Mouse (Mus musculus) mouse embryonic stem cell (cell line): ENCODE results near the gene Armh3.
"Not testable (repeated sequence)": the region's sequence is repeated elsewhere in the genome, so short reads cannot be mapped to it uniquely, and the experiment has no call there.

ENCODE experiments used
- in situ Hi-C, 2 experiments: fragments of 300-500 bp; cut with MboI; formaldehyde crosslinking; loops; 1 replicate in 1 of 2; 3 replicates in 1 of 2; pipeline ENCODE4 v1.14.3; 2019 to 2020; ENCODE audit warnings: low sequenced_read_pairs in 2 of 2, low pct_unique_long_range_greater_than_20kb in 1 of 2, mixed read lengths in 1 of 2; ENCODE audit not compliant: unreplicated experiment in 1 of 2

Gene Armh3

DNA sequence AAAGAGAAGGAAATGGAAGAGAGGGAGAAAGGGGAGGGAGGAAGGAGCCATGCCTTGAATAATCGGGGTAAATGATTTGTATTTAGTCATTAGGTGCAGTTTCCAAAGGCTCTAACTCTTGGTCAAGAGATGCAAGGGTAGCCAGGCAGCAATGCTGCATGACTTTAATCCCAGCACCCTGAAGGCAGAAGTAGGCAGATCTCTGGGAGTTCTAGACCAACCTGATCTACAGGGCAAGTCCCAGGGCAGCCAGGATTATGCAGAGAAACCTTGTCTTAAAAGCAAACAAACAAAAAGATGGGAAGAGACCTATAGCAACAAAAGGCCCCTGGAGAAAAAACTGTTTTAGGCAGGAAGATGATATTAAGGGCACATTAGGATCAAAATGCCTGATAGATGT lies 1.1 kb upstream of the Armh3 start:
- in situ Hi-C loops, result no loop called here

DNA sequence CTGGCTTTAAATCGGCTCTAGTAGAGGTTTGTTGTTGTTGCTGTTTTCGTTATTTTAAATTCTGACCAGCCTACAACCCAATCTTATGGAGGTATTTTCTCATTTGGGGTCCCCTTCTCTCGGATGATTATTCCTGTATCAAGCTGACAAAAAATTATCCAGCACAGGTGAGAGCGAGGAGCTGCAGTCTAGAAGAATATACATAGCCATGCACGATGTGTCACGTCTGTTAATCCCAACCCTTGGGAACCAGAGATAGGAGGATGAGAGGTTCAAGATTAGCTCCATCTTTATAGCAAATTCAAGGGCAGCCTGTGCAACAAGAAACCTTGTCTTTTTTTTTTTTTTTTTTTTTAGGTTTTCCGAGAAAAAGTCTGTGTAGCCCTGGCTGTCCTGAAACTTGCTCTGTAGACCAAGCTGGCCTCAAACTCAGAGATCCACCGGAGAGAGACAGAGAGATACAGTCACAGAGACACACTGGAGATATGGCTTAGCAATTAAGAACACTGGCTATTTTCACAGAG lies 468 bp upstream of the Armh3 start:
- in situ Hi-C loops, result no loop called here

GRCm38 (mm10) chr19:45997365-45997764 lies 923 bp downstream of the Armh3 start:
- in situ Hi-C loops, result no loop called here

- in situ Hi-C loops, result no loop called here
Observed at GRCm38 (mm10) chr19:45993981-45994737, 4.1 kb downstream of the Armh3 start.

GRCm38 (mm10) chr19:45993441-45993840 lies 4.8 kb downstream of the Armh3 start:
- in situ Hi-C loops, result not testable (repeated sequence)

DNA sequence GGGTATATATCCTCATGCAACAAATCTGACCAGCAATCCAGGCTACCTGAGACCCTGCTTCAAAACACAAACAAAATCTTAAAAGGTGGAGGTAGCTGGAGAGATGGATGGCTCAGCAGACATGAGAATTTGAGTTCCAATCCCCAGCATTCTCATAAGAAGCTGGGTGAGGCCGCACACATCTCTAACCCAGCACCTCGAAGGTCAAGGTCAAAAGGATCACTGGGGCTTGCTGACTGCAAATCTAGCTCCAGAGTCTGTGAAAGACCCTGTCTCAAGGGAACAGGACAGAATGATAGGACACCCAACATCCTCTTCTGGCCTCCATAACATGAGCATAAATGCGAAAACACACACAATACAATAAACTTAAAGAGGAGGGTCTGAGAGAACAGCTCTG lies 7.1 kb downstream of the Armh3 start:
- in situ Hi-C loops, result no loop called here

DNA sequence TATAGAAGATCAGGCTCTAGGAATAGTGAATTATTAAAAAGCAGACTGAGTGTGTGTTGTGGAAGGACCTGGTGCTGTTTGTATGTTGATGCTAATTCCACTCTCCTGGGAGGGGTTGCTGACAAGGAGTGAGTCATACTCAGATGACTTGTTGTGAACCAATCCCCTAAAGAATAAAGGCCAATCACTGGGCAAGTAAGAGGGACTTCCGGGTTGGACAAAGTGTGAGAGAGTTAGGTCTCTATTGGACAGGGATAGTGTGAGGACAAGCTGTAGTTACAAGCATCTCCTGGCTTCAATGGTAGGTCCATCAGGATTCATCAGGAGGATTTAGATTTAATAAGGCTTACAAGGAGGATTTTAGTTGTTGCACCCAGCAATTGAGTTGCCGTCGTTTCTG lies 10.1 kb downstream of the Armh3 start:
- in situ Hi-C loops, result no loop called here

DNA sequence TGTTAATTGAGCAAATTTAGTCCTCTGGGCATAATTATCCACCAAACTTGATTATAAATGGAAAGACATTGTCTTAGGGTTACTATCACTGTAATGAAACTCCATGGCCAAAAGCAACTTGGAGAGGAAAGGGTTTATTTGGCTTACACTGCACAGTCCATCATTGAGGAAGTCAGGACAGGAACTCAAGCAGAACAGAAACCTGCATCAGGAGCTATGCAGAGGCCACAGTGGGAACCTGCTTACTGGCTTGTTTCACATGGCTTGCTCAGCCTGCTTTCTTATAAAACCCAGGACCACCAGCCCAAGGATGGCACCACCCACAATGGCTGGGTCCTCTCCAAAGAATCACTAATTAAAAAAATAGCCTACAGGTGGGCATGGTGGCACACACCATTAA lies 13.9 kb downstream of the Armh3 start:
- in situ Hi-C loops, result no loop called here

DNA sequence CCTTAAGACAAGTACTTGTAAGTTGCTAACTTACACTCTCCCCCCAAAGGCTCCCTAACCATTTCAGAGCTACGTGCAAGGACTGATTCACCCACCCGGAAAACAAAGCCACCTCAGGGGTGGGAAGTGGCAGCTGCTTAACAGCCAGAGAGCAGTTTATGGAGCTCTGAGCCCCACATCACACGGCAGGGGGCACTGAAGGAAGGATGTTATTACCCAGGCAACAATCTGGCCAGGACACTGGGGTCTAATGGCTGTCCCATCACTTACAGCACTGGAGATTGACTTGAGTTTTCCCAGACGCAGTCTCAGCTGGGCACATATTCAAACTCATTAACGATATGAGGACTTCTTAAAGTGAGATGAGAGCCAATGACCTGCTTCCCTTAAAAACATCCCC lies 37.5 kb downstream of the Armh3 start:
- in situ Hi-C loops, result no loop called here

DNA sequence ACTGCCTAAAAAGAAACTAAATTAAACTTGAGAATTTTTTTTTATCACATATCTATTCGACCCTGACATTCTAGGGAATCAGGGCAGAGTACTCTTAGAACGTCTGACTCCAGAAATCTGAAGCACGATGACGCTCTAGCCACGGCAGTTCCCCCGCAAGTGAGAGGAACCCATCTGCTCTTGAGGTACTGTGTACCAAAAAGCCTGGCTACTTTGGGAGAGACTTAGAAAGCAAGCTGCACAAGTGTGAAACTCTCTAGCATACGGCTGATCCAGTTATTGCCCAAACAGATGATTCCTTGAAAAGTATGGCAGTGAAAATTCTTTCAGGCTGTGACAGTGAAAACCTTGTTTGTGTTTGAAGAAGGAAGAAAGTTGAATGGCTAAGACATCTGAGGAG lies 41.6 kb downstream of the Armh3 start:
- in situ Hi-C loops, result loop anchor here in 1 of 2 experiments (10.0 kb wide), 1 partner anchor 142 kb away; the partner anchor contains the start of gene Kcnip2

DNA sequence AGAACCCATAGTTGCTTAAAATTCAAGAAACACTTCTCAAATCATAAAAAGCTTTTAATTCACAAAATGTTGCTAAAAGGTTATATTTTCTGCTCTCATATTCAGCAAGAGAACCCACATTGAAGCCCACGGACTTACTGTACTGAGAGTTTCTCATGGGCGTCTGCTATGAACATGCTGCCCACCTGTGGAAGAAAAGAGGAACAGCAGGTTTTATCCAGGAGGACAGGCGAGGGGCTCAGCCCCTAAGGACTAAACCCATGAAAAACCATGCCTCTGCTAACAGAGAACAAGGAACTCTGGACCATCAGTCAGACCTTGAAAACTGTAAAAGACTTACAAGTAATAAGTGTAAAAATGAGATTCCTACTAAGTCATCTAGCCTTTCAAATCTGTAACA lies 45.0 kb downstream of the Armh3 start:
- in situ Hi-C loops, result loop anchor here in 1 of 2 experiments (10.0 kb wide), 1 partner anchor 138 kb away; the partner anchor contains the start of gene Kcnip2

GRCm38 (mm10) chr19:45949236-45949635 lies 49.1 kb downstream of the Armh3 start:
- in situ Hi-C loops, result no loop called here

GRCm38 (mm10) chr19:45947764-45948163 lies 50.5 kb downstream of the Armh3 start:
- in situ Hi-C loops, result no loop called here

GRCm38 (mm10) chr19:45947286-45947685 lies 51.0 kb downstream of the Armh3 start:
- in situ Hi-C loops, result no loop called here

- in situ Hi-C loops, result no loop called here
Observed at GRCm38 (mm10) chr19:45946541-45946940, 51.7 kb downstream of the Armh3 start.

GRCm38 (mm10) chr19:45945986-45946385 lies 52.3 kb downstream of the Armh3 start:
- in situ Hi-C loops, result no loop called here

- in situ Hi-C loops, result no loop called here
Observed at GRCm38 (mm10) chr19:45943758-45944157, 54.5 kb downstream of the Armh3 start.

GRCm38 (mm10) chr19:45938064-45938463 lies 60.2 kb downstream of the Armh3 start:
- in situ Hi-C loops, result no loop called here

- in situ Hi-C loops, result no loop called here
Observed at GRCm38 (mm10) chr19:45937530-45937929, 60.8 kb downstream of the Armh3 start.

DNA sequence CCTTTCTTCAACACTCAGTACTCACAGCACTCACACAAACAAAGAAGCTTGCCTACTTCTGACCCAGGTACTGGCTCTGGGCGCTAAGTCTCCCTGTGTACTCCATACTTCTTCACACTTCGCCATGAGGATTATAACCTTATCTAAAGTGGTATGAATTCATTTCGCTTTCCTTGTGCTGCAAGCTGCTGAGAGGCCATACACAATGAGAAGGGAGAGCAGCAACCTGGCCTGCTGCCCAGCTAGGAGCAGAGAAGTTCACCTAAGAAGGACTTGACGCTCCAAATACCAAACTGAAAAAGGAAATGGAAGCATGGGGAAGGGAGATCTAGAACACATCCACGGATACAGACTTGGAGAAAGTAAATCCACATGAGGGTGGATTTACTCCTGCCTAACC lies 71.1 kb downstream of the Armh3 start:
- in situ Hi-C loops, result no loop called here
